Mouse (Mus musculus) hindlimb bud, embryonic 11.5 days (tissue): Measurements from ENCODE around the gene Cep78.

Experiments used
- DNase-seq: peaks from one replicate; pipeline ENCODE4 v3.0.0-alpha.2; 2012; ENCODE audit warnings: low read depth, low spot score; ENCODE audit errors: extremely low spot score

Cep78 gene

GRCm38 (mm10) chr19:15910987-15911386 is 73.8 kb downstream of the Cep78 start:
- no peak for DNase-seq

- no peak for DNase-seq
Measured at GRCm38 (mm10) chr19:15910488-15910887, 74.3 kb downstream of the Cep78 start.

GRCm38 (mm10) chr19:15908016-15908415 is 76.8 kb downstream of the Cep78 start:
- no peak for DNase-seq
